ENCODE assay signal across 8 mouse cellular contexts in the genomic region with DNA sequence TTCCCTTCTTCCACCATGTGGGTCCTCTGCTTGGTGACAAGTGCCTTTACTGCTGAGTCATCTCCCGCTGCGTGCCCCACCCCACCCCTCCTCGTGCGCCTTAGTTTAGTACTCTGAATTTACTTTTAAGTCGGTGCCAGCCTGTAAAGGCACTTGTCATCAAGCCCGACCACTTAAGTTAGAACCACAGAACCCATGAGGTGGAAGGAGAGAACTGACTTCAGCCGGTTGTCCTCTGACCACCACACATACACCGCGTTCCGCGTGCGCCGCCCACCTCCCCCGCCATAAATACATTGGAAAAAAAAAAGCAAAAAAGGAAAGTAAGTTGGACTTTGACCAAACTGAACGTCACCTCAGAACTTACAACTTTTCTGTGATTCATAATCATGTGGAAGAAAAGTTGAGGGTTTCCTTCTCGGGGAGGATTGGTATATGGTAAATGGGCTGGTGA. TPM values are rescaled to one million over a fixed set of nuclear protein-coding genes. Genes with fewer than 3 reads are reported as not detected.
DNase-seq lines count a peak whose midpoint lies in the region; ATAC-seq lines count a peak whose summit lies in the region.

No protein-coding gene starts in this region.

- DNase-seq in kidney, postnatal 4 days, result no peak
- DNase-seq in c-Kit-positive CD71-positive TER-119-negative erythroid progenitor cells, embryonic 14.5 days (ENCODE audit: low read depth), result peak; percentile 63
- DNase-seq in hindbrain, embryonic 10.5 days (ENCODE audit: low spot score), result no peak
- peak; percentile 42 for DNase-seq in splenic B cell, adult 2 months (ENCODE audit: low read depth, low spot score)
- DNase-seq in cerebellum, adult 11-12 months, result no peak
- no peak for DNase-seq in gastrocnemius, adult 8-10 months (ENCODE audit: low spot score in 2 of 2)

- H3K27ac ChIP-seq in kidney, embryonic 16.5 days (ENCODE audit: low read length), result no peak overlapping the region
- H3K27ac ChIP-seq in hindbrain, embryonic 10.5 days, result no peak overlapping the region
- peak overlapping the region; percentile 76; the same call in 1 of the 2 replicates for H3K27ac ChIP-seq in lung, embryonic 15.5 days

- peak overlapping the region; percentile 71 for H3K9ac ChIP-seq in kidney, embryonic 16.5 days (replicated peaks; ENCODE audit: low read length)
- peak overlapping the region; percentile 42 for H3K9ac ChIP-seq in lung, embryonic 15.5 days

- ATAC-seq in kidney, embryonic 16.5 days (ENCODE audit: low FRiP score, low TSS enrichment), result no peak; the same call in 1 of the 2 replicates
- peak; percentile 10; the same call in 1 of the 2 replicates for ATAC-seq in lung, embryonic 15.5 days (ENCODE audit: borderline replicate concordance, extremely low read depth, low FRiP score, low TSS enrichment)

- WGBS in kidney, embryonic 16.5 days, result 26% methylated on average over 16 of the region's 16 CpGs
- WGBS in hindbrain, embryonic 10.5 days, result 31% methylated on average over 16 of the region's 16 CpGs
- WGBS in lung, embryonic 15.5 days, result 24% methylated on average over 16 of the region's 16 CpGs

- H3K4me1 ChIP-seq in kidney, embryonic 16.5 days (ENCODE audit: insufficient read depth, low read length), result peaks cover 24% of the 10 kb centered on the region
- peaks cover 23% of the 10 kb centered on the region for H3K4me1 ChIP-seq in hindbrain, embryonic 10.5 days (replicated peaks)
- peaks cover 27% of the 10 kb centered on the region for H3K4me1 ChIP-seq in lung, embryonic 15.5 days

- peaks cover 6% of the 10 kb centered on the region for H3K36me3 ChIP-seq in kidney, embryonic 16.5 days (ENCODE audit: insufficient read depth, low read length)
- H3K36me3 ChIP-seq in hindbrain, embryonic 10.5 days, result peaks cover 52% of the 10 kb centered on the region
- no peaks in the 10 kb centered on the region for H3K36me3 ChIP-seq in lung, embryonic 15.5 days
- no peaks in the 10 kb centered on the region for H3K36me3 ChIP-seq in splenic B cell, adult 2 months (ENCODE audit: control insufficient read depth, insufficient read depth, low read length, poor library complexity, severe bottlenecking)

- no peaks in the 10 kb centered on the region for H3K27me3 ChIP-seq in kidney, embryonic 16.5 days (ENCODE audit: insufficient read depth, low read length)
- H3K27me3 ChIP-seq in hindbrain, embryonic 10.5 days (ENCODE audit: insufficient read depth, poor library complexity, severe bottlenecking), result 0 out of 2 replicates have a peak, but pooled peaks cover 10% of the 10 kb centered on the region
- no peaks in the 10 kb centered on the region for H3K27me3 ChIP-seq in lung, embryonic 15.5 days
- no peaks in the 10 kb centered on the region for H3K27me3 ChIP-seq in splenic B cell, adult 2 months (ENCODE audit: control insufficient read depth, insufficient read depth, low read length, poor library complexity, severe bottlenecking)

- peak overlapping the region; percentile 78 for H3K4me2 ChIP-seq in kidney, embryonic 16.5 days (replicated peaks; ENCODE audit: low read depth, low read length)
- H3K4me2 ChIP-seq in lung, embryonic 15.5 days, result peak overlapping the region; percentile 80

- H3K9me3 ChIP-seq in kidney, embryonic 16.5 days (ENCODE audit: low read length), result no peaks in the 10 kb centered on the region
- H3K9me3 ChIP-seq in hindbrain, embryonic 10.5 days, result no peaks in the 10 kb centered on the region
- no peaks in the 10 kb centered on the region for H3K9me3 ChIP-seq in lung, embryonic 15.5 days

- peak overlapping the region; percentile 49 for H3K4me3 ChIP-seq in kidney, embryonic 16.5 days (ENCODE audit: low read length)
- peak overlapping the region; percentile 52 for H3K4me3 ChIP-seq in hindbrain, embryonic 10.5 days
- peak overlapping the region; percentile 41 for H3K4me3 ChIP-seq in lung, embryonic 15.5 days

RNA-seq across cellular contexts. Expression of gene Lrrc8d, which starts 31.4 kb away (rescaled TPM):
- polyA plus RNA-seq in kidney, embryonic 16.5 days (2015; fragmentation: Nextera tagmentation; extraction: Ambion mirVana), result 28.6 and 33.4 TPM in 2 replicates
- polyA plus RNA-seq in hindbrain, embryonic 10.5 days (2016; fragmentation: Nextera tagmentation; extraction: Ambion mirVana), result 20.9 and 24.4 TPM in 2 replicates
- 21.0 and 21.2 TPM in 2 replicates for polyA plus RNA-seq in lung, embryonic 15.5 days (2015; fragmentation: Nextera tagmentation; extraction: Ambion mirVana)
- 1 to 10 TPM; 3.0 to 3.5 (median 3.3) TPM for total RNA-seq in gastrocnemius, adult 8-10 months (2022)

Comparison
In these comparisons a context has a peak if more than half of its experiments do, and no peak if none do; other contexts are left out.
1. DNase-seq: peak in c-Kit-positive CD71-positive TER-119-negative erythroid progenitor cells, embryonic 14.5 days (single experiment) and splenic B cell, adult 2 months (single experiment); none in kidney, postnatal 4 days (0 of 2), hindbrain, embryonic 10.5 days (single experiment), cerebellum, adult 11-12 months (single experiment) and gastrocnemius, adult 8-10 months (0 of 2).
2. Peak in every context shown above with its lines, with median percentiles within 50 percentile points of each other: H3K4me3 ChIP-seq.